10 mouse cellular contexts compared by ENCODE assay signal in the genomic region with DNA sequence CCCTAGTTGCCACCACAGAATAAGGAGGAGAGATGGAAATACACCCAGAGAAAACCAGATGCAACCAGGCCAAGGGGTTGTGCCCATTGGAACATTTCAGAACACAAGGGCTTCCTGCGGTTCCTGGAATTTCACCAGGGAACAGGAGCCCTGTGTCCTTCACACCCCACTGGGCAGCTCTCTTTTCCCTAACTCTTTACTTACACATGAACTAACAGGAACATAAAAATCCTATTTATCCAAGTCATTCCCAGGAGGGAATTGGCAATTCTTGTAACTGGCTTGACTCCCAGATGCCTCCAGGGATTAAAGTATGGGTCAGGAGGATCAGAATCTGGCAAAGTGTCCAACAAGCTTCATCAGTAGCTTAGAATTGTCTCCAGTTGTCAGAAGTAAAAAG.
DNase-seq lines count a peak whose midpoint lies in the region; ATAC-seq lines count a peak whose summit lies in the region.
"Had no signal": no experiment of that assay in that cellular context is flagged by ENCODE, and none has a peak within 500 bp of the region (broad histone marks: within the 10 kb centered on the region; RNA-seq: fewer than 3 reads in every experiment).

No protein-coding gene starts in this region.

- no peaks in the 10 kb centered on the region for H3K36me3 ChIP-seq in hindbrain, embryonic 10.5 days
- no peaks in the 10 kb centered on the region for H3K36me3 ChIP-seq in hindbrain, embryonic 12.5 days
- H3K36me3 ChIP-seq in hindbrain, embryonic 13.5 days = no peaks in the 10 kb centered on the region
- H3K36me3 ChIP-seq in limb, embryonic 10.5 days = no peaks in the 10 kb centered on the region
- H3K36me3 ChIP-seq: limb, embryonic 13.5 days had no signal

- H3K9ac ChIP-seq in hindbrain, embryonic 12.5 days = no peak overlapping the region
- H3K9ac ChIP-seq in hindbrain, embryonic 13.5 days = no peak overlapping the region
- H3K9ac ChIP-seq: limb, embryonic 13.5 days had no signal

- H3K27ac ChIP-seq in hindbrain, embryonic 10.5 days = 0 out of 2 replicates have a peak overlapping the region, but pooled peaks have one; percentile 23
- no peak overlapping the region for H3K27ac ChIP-seq in hindbrain, embryonic 12.5 days
- H3K27ac ChIP-seq in hindbrain, embryonic 13.5 days = no peak overlapping the region
- no peak overlapping the region for H3K27ac ChIP-seq in limb, embryonic 10.5 days
- H3K27ac ChIP-seq: limb, embryonic 13.5 days had no signal

- no peak overlapping the region for H3K4me2 ChIP-seq in hindbrain, embryonic 12.5 days (replicated peaks)
- no peak overlapping the region for H3K4me2 ChIP-seq in hindbrain, embryonic 13.5 days
- H3K4me2 ChIP-seq: limb, embryonic 13.5 days had no signal

- no peaks in the 10 kb centered on the region for H3K27me3 ChIP-seq in hindbrain, embryonic 10.5 days (ENCODE audit: insufficient read depth, poor library complexity, severe bottlenecking)
- no peaks in the 10 kb centered on the region for H3K27me3 ChIP-seq in hindbrain, embryonic 12.5 days
- H3K27me3 ChIP-seq in hindbrain, embryonic 13.5 days = no peaks in the 10 kb centered on the region
- no peaks in the 10 kb centered on the region for H3K27me3 ChIP-seq in limb, embryonic 10.5 days (ENCODE audit: low read depth, poor library complexity, severe bottlenecking)
- H3K27me3 ChIP-seq: limb, embryonic 13.5 days had no signal

- no peaks in the 10 kb centered on the region for H3K9me3 ChIP-seq in hindbrain, embryonic 10.5 days
- no peaks in the 10 kb centered on the region for H3K9me3 ChIP-seq in hindbrain, embryonic 12.5 days (replicated peaks)
- H3K9me3 ChIP-seq in hindbrain, embryonic 13.5 days = no peaks in the 10 kb centered on the region
- no peaks in the 10 kb centered on the region for H3K9me3 ChIP-seq in limb, embryonic 10.5 days (replicated peaks)
- H3K9me3 ChIP-seq: limb, embryonic 13.5 days had no signal

- peaks cover 6% of the 10 kb centered on the region for H3K4me1 ChIP-seq in hindbrain, embryonic 10.5 days (replicated peaks)
- peaks cover 5% of the 10 kb centered on the region; the same call in 1 of the 2 replicates for H3K4me1 ChIP-seq in hindbrain, embryonic 12.5 days
- peaks cover 7% of the 10 kb centered on the region for H3K4me1 ChIP-seq in hindbrain, embryonic 13.5 days (replicated peaks)
- no peaks in the 10 kb centered on the region for H3K4me1 ChIP-seq in limb, embryonic 10.5 days
- H3K4me1 ChIP-seq: limb, embryonic 13.5 days had no signal

- 55% methylated on average over 1 of the region's 1 CpGs for WGBS in hindbrain, embryonic 10.5 days
- 25% methylated on average over 1 of the region's 1 CpGs for WGBS in hindbrain, embryonic 12.5 days
- WGBS in hindbrain, embryonic 13.5 days = 40% methylated on average over 1 of the region's 1 CpGs
- WGBS in limb, embryonic 10.5 days = 89% methylated on average over 1 of the region's 1 CpGs

- H3K4me3 ChIP-seq in hindbrain, embryonic 10.5 days = no peak overlapping the region
- H3K4me3 ChIP-seq in hindbrain, embryonic 12.5 days = no peak overlapping the region
- no peak overlapping the region for H3K4me3 ChIP-seq in hindbrain, embryonic 13.5 days
- H3K4me3 ChIP-seq in limb, embryonic 10.5 days = no peak overlapping the region
- H3K4me3 ChIP-seq: erythroblast, embryonic 14.5 days; limb, embryonic 13.5 days had no signal

- DNase-seq in hindbrain, embryonic 10.5 days (ENCODE audit: low spot score) = no peak
- DNase-seq in cerebellum, adult 11-12 months = peak; percentile 54
- DNase-seq in left cerebral cortex, adult 9 months (ENCODE audit: low spot score in 2 of 2) = peak; percentile 28 to 35
- peak; percentile 34 for DNase-seq in skeletal muscle tissue, adult 2 months (ENCODE audit: low read depth, low spot score)
- no peak for DNase-seq in limb, embryonic 10.5 days (ENCODE audit: low spot score)
- no peak for DNase-seq in gastrocnemius, postnatal 14 days

- no peak for ATAC-seq in hindbrain, embryonic 12.5 days (ENCODE audit: low FRiP score)
- peak; percentile 65; the same call in 1 of the 2 replicates for ATAC-seq in hindbrain, embryonic 13.5 days (ENCODE audit: low FRiP score)

- intact Hi-C loops in gastrocnemius, postnatal 14 days (cut with DNase I; ENCODE audit: low total_unique reads) = no loop called here

Comparison
In these comparisons a context has a peak if more than half of its experiments do, and no peak if none do; other contexts are left out.
1. DNase-seq: peak in cerebellum, adult 11-12 months (single experiment), left cerebral cortex, adult 9 months (2 of 2) and skeletal muscle tissue, adult 2 months (single experiment); none in hindbrain, embryonic 10.5 days (single experiment), limb, embryonic 10.5 days (single experiment) and gastrocnemius, postnatal 14 days (single experiment).